Mouse (Mus musculus): ENCODE measurements around the gene Htr6. TPM values are rescaled to one million over a fixed set of nuclear protein-coding genes. Genes with fewer than 3 reads are reported as not detected.
A peak's percentile ranks its signal among the peaks of the same experiment; 100 is the strongest.

Htr6 gene
- polyA plus RNA-seq, 1 experiment from 2014 or later = not detected

DNA sequence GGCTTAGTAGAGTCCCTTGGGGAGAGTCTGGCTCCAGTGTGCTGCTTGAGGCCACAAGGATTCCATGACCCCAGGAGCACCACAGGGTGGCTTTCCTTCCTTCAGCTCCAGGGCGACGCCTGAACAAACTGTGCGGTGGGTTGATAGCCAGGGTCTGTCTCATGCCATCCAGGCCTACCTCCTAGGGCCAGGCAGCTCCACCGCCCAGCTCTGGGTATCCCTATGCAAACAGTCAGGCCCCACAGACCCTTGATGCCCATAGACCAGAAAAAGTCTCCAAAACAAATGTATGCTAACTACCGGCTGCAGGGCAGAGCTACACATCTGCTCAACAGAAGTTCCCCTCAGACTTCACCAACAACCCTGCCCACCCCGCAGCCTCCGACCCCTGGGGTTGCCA, 15.7 kb upstream of the Htr6 start:
- no peak overlapping the region for H3K27ac ChIP-seq (ENCODE audit: low read length)
- H3K27me3 ChIP-seq (replicated peaks; ENCODE audit: insufficient read depth, low read length) = no peaks in the 10 kb centered on the region
- no peaks in the 10 kb centered on the region for H3K36me3 ChIP-seq (ENCODE audit: insufficient read depth, low read length)
- no peak for ATAC-seq
- WGBS = 42% methylated on average over 7 of the region's 7 CpGs
- peaks cover 8% of the 10 kb centered on the region for H3K4me1 ChIP-seq (ENCODE audit: insufficient read depth, low read depth, low read length)
- H3K4me2 ChIP-seq (replicated peaks; ENCODE audit: low read depth, low read length) = peak overlapping the region; percentile 98
- no peak for TF ChIP-seq CTCF (IDR thresholded peaks at IDR 0.05)
- no peak for TF ChIP-seq EP300 (IDR thresholded peaks at IDR 0.05)
- no peaks in the 10 kb centered on the region; the same call in 1 of the 2 replicates for H3K9me3 ChIP-seq (ENCODE audit: low read length)
- DNase-seq (ENCODE audit: low spot score) = no peak
- H3K4me3 ChIP-seq (ENCODE audit: low read depth, low read length) = peak overlapping the region; percentile 76; the same call in 1 of the 2 replicates
- 0 out of 2 replicates have a peak overlapping the region, but pooled peaks have one; percentile 68 for H3K9ac ChIP-seq (replicated peaks; ENCODE audit: low read depth)

DNA sequence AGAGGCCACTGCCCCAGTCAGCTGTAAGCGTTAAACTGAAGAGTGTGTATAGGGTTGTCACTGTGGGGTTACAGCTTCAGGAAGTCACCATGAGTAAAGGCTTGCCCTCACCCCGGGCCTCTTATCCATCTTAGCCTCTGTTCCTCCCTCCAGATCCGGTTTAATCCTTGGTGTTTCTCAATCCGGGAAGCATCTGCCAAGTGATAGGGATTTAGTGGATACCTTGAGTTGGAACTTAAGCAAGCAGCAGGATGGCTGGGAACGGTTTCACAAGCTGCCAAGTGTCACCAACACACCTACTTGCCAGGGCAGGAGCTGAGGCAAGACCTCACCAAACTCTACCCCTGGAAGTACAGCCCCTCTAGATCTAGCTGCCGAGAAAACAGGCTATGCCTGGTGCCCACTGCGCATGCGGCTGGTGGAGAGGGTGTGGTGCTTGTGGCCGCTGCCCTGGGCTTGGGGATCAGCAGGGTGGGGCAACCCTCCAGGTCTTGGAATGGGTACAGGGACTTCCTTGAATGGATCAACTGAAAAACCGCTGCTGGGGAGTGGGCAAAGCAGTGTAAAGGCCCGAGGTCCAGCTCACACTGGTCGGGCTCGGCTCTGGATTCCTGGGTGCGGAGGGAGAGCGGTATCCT, 15.1 kb upstream of the Htr6 start:
- 48% methylated on average over 15 of the region's 15 CpGs for WGBS
- TF ChIP-seq EP300 (IDR thresholded peaks at IDR 0.05) = no peak
- no peak for TF ChIP-seq CTCF (IDR thresholded peaks at IDR 0.05)
- DNase-seq (ENCODE audit: low spot score) = no peak
- peak overlapping the region; percentile 98 for H3K4me2 ChIP-seq (replicated peaks; ENCODE audit: low read depth, low read length)
- H3K4me1 ChIP-seq (ENCODE audit: insufficient read depth, low read depth, low read length) = peaks cover 4% of the 10 kb centered on the region; the same call in 1 of the 2 replicates
- no peak for ATAC-seq
- no peak overlapping the region for H3K4me3 ChIP-seq (ENCODE audit: low read depth, low read length)
- no peak overlapping the region for H3K27ac ChIP-seq (ENCODE audit: low read length)
- H3K9ac ChIP-seq (replicated peaks; ENCODE audit: low read depth) = no peak overlapping the region
- H3K36me3 ChIP-seq (ENCODE audit: insufficient read depth, low read length) = no peaks in the 10 kb centered on the region
- no peaks in the 10 kb centered on the region for H3K27me3 ChIP-seq (replicated peaks; ENCODE audit: insufficient read depth, low read length)
- no peaks in the 10 kb centered on the region; the same call in 1 of the 2 replicates for H3K9me3 ChIP-seq (ENCODE audit: low read length)

DNA sequence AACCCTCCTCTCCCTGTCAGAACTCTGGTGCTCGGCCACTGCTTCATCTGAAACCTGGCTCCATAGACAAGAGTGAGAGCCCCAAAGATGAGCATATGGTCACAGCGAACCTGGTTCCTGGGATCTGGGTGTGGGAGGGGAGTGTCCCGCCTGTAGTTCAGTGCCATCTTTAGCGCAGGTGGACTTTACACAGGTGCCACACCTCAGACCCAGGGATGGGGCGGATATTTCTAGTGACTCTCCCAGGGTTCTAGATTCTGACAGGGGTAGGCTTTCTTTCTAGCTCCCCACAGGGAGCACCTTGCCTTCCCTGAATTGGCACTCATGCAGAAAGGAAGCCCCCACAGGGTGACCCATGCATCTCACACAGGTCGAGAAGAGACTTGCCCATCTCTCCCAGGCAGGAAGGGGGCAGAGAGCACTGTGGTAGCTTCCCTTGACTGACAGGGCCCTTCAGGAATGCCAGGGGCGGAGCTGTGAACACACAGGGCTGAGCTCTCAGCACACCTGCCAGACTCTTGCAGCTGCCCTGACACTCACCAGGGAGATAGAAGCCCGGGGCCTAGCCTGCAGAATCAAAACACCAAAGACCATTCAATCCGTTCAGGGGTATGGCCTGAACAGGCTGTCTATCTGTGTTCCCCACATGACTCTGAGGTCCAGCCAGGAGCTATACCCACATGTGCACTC, 13.8 kb upstream of the Htr6 start:
- DNase-seq (ENCODE audit: low spot score) = no peak
- Histone ChIP-seq H3K9ac (replicated peaks; ENCODE audit: low read depth) (no peak overlapping the region), H3K4me3 (ENCODE audit: low read depth, low read length) (no peak overlapping the region), H3K27ac (ENCODE audit: low read length) (no peak overlapping the region), H3K36me3 (ENCODE audit: insufficient read depth, low read length) (no peaks in the 10 kb centered on the region), H3K4me2 (replicated peaks; ENCODE audit: low read depth, low read length) (no peak overlapping the region), H3K4me1 (ENCODE audit: insufficient read depth, low read depth, low read length) (peaks cover 4% of the 10 kb centered on the region; the same call in 1 of the 2 replicates), H3K9me3 (ENCODE audit: low read length) (no peaks in the 10 kb centered on the region), H3K27me3 (replicated peaks; ENCODE audit: insufficient read depth, low read length) (no peaks in the 10 kb centered on the region)
- TF ChIP-seq EP300 (IDR thresholded peaks at IDR 0.05) (no peak), CTCF (IDR thresholded peaks at IDR 0.05) (no peak)
- ATAC-seq = no peak
- WGBS = 54% methylated on average over 9 of the region's 9 CpGs

- Histone ChIP-seq H3K36me3 (ENCODE audit: insufficient read depth, low read length) (no peaks in the 10 kb centered on the region), H3K9ac (replicated peaks; ENCODE audit: low read depth) (no peak overlapping the region), H3K27me3 (replicated peaks; ENCODE audit: insufficient read depth, low read length) (no peaks in the 10 kb centered on the region), H3K4me1 (ENCODE audit: insufficient read depth, low read depth, low read length) (peaks cover 4% of the 10 kb centered on the region; the same call in 1 of the 2 replicates), H3K27ac (ENCODE audit: low read length) (no peak overlapping the region), H3K9me3 (ENCODE audit: low read length) (no peaks in the 10 kb centered on the region), H3K4me3 (ENCODE audit: low read depth, low read length) (no peak overlapping the region), H3K4me2 (replicated peaks; ENCODE audit: low read depth, low read length) (no peak overlapping the region)
- no peak for DNase-seq (ENCODE audit: low spot score)
- WGBS = 77% methylated on average over 4 of the region's 4 CpGs
- TF ChIP-seq EP300 (IDR thresholded peaks at IDR 0.05) = no peak
- no peak for TF ChIP-seq CTCF (IDR thresholded peaks at IDR 0.05)
- no peak for ATAC-seq
Observed at GRCm38 (mm10) chr4:139086984-139087383, 11.6 kb upstream of the Htr6 start.

- H3K4me2 ChIP-seq (replicated peaks; ENCODE audit: low read depth, low read length) = no peak overlapping the region
- no peaks in the 10 kb centered on the region for H3K9me3 ChIP-seq (ENCODE audit: low read length)
- WGBS = 15% methylated on average over 5 of the region's 5 CpGs
- no peaks in the 10 kb centered on the region; the same call in 1 of the 2 replicates for H3K4me1 ChIP-seq (ENCODE audit: insufficient read depth, low read depth, low read length)
- no peak overlapping the region for H3K4me3 ChIP-seq (ENCODE audit: low read depth, low read length)
- no peaks in the 10 kb centered on the region for H3K36me3 ChIP-seq (ENCODE audit: insufficient read depth, low read length)
- H3K9ac ChIP-seq (replicated peaks; ENCODE audit: low read depth) = no peak overlapping the region
- TF ChIP-seq CTCF (IDR thresholded peaks at IDR 0.05) (peak; percentile 87), EP300 (IDR thresholded peaks at IDR 0.05) (no peak)
- DNase-seq (ENCODE audit: low spot score) (peak; percentile 91), ATAC-seq (peak; percentile 16; the same call in 1 of the 2 replicates)
- H3K27me3 ChIP-seq (replicated peaks; ENCODE audit: insufficient read depth, low read length) = no peaks in the 10 kb centered on the region
- H3K27ac ChIP-seq (ENCODE audit: low read length) = no peak overlapping the region
Observed at GRCm38 (mm10) chr4:139086037-139086436, 10.7 kb upstream of the Htr6 start.

DNA sequence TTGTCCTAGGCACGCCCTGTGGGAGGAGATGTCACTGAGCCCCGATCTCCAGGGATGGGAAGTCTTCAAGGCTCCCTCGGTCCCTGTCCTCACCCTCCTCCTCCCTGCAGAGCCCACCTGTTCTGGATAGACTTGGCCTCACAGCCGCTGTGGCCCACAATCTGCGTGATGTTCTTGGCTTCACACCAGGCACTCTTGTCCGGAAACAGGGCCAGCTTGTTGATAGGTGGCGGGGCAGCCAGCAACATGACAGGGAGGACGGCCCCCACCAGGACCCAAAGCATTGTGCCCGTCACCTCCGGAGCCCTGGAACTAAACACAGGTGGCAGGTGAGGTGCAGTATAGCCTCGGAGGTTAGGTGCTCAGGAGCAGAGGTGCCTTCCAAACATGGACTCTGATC, 10.0 kb upstream of the Htr6 start:
- 70% methylated on average over 11 of the region's 11 CpGs for WGBS
- ATAC-seq = no peak
- H3K9me3 ChIP-seq (ENCODE audit: low read length) = no peaks in the 10 kb centered on the region
- H3K36me3 ChIP-seq (ENCODE audit: insufficient read depth, low read length) = no peaks in the 10 kb centered on the region
- H3K4me3 ChIP-seq (ENCODE audit: low read depth, low read length) = no peak overlapping the region
- no peaks in the 10 kb centered on the region for H3K27me3 ChIP-seq (replicated peaks; ENCODE audit: insufficient read depth, low read length)
- no peak for DNase-seq (ENCODE audit: low spot score)
- no peak overlapping the region for H3K4me2 ChIP-seq (replicated peaks; ENCODE audit: low read depth, low read length)
- no peak for TF ChIP-seq CTCF (IDR thresholded peaks at IDR 0.05)
- no peak for TF ChIP-seq EP300 (IDR thresholded peaks at IDR 0.05)
- H3K4me1 ChIP-seq (ENCODE audit: insufficient read depth, low read depth, low read length) = no peaks in the 10 kb centered on the region
- no peak overlapping the region for H3K27ac ChIP-seq (ENCODE audit: low read length)
- no peak overlapping the region for H3K9ac ChIP-seq (replicated peaks; ENCODE audit: low read depth)
